Mouse (Mus musculus) cortical plate, adult 2 months (tissue): ENCODE measurements around the gene Nek10.

Experiments
- CTCF ChIP-seq: fragments of 200-500 bp; IDR thresholded peaks from 2 replicates; pipeline ENCODE4 v1.5.1; 2011; ENCODE audit warnings: mild to moderate bottlenecking, control low read depth, low read length; ENCODE audit not compliant: insufficient read depth; ENCODE audit errors: extremely low read depth
- POLR2A ChIP-seq: fragments of 200-500 bp; IDR thresholded peaks from 2 replicates; pipeline ENCODE4 v1.6.1; 2011; ENCODE audit warnings: mild to moderate bottlenecking, low read length, control low read depth; ENCODE audit not compliant: insufficient read depth; ENCODE audit errors: extremely low read depth

DNA sequence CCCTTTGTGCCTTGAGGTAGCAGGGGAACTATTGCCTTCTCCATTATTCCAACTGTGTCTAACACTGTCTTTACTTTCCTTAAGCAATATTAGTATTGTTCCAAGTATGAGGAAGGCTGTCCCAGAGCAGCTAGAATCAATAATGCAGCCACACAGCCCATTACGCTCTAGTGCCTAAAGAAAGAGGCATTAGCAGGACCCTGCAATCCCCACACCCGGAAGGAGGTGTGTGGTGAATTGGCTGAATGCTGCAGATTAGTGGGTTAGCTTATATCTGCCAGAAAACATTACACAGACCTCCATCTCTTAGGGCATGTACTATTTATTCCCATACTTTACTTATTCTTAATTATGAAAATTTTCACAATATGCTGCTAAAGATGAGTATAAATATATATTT is 145.8 kb downstream of the Nek10 start:
- TF ChIP-seq CTCF (no peak), POLR2A (no peak)
